Mouse (Mus musculus) heart, adult 2 months (tissue): ENCODE data around the gene Nt5c3b.

Experiments used
- CTCF ChIP-seq: fragments of 200-600 bp; IDR thresholded peaks from 2 replicates; pipeline ENCODE4 v1.8.1; 2022; ENCODE audit warnings: antibody characterized with exemption, mild to moderate bottlenecking, moderate library complexity
- EP300 ChIP-seq: fragments of 200-500 bp; IDR thresholded peaks from 2 replicates; pipeline ENCODE4 v1.6.1; 2011; ENCODE audit warnings: low read depth, low read length, control low read depth; ENCODE audit not compliant: insufficient read depth

- TF ChIP-seq EP300 (peak; percentile 92), CTCF (0 out of 2 replicates have a peak, but pooled peaks have one; percentile 3)
Measured at GRCm38 (mm10) chr11:100389931-100390445, 51.6 kb downstream of the Nt5c3b start.
